Mouse (Mus musculus) embryonic stem cell, embryonic (primary cell): ENCODE data around the gene Lypd5.

ENCODE experiments used
- CTCF ChIA-PET, 4 experiments: fragments of 300-600 bp in 2 of 4; fragments of 350-600 bp in 2 of 4; sonication (Branson Sonifier 250); formaldehyde crosslinking; loops; one replicate each; lab custom pipeline; 2022; ENCODE audit warnings: inconsistent platforms in 2 of 4; lab: Charles Lee
- POLR2A ChIA-PET, 4 experiments: fragments of 300-600 bp in 2 of 4; fragments of 350-600 bp in 2 of 4; sonication (Branson Sonifier 250); formaldehyde crosslinking; loops; one replicate each; lab custom pipeline; 2022; ENCODE audit warnings: antibody characterized with exemption in 4 of 4, inconsistent platforms in 1 of 4; lab: Charles Lee

Gene Lypd5

GRCm38 (mm10) chr7:24348896-24349295 lies at the start of gene Lypd5:
Lypd5 (plus strand) TSS chr7:24349196.
- ChIA-PET CTCF (interaction anchor here (0.6 to 1.8 kb wide), 8 partner anchors 13 to 252 kb away, joined by 3 to 10 read pairs (median 4); no protein-coding TSS in a partner anchor), POLR2A (interaction anchor here in 1 of 4 experiments (0.5 to 0.7 kb wide), 2 partner anchors 9 to 174 kb away, joined by 3 read pairs; partner anchors contain the start of gene Zfp114)

GRCm38 (mm10) chr7:24299823-24300481 lies 49.0 kb upstream of the Lypd5 start:
- ChIA-PET POLR2A (interaction anchor here (0.5 to 1.9 kb wide), 39 partner anchors 10 to 704 kb away, joined by 3 to 10 read pairs (median 4); partner anchors contain the start of genes Smg9 (in 2 of the 4), Zfp180 (in 2 of the 4), Zfp235 (in 2 of the 4) and Zfp108 (in 1 of the 4)), CTCF (interaction anchor here (0.5 to 1.9 kb wide), 21 partner anchors 10 to 714 kb away, joined by 3 to 20 read pairs (median 4); partner anchors contain the start of gene Zfp108 (in 1 of the 4))

GRCm38 (mm10) chr7:24300771-24301282 lies 48.2 kb upstream of the Lypd5 start, which contains the start of gene Zfp61:
Zfp61 (minus strand) TSS chr7:24301232.
- ChIA-PET POLR2A (interaction anchor here in 1 of 4 experiments (0.5 to 1.5 kb wide), 4 partner anchors 16 to 183 kb away, joined by 3 to 5 read pairs (median 4); partner anchors contain the start of gene Zfp94), CTCF (interaction anchor here in 3 of 4 experiments (0.8 to 1.5 kb wide), 3 partner anchors 13 to 35 kb away, joined by 3 to 4 read pairs (median 3); no protein-coding TSS in a partner anchor)

GRCm38 (mm10) chr7:24315726-24316566 lies 33.0 kb upstream of the Lypd5 start:
- CTCF ChIA-PET: interaction anchor here (0.6 to 1.4 kb wide), 4 partner anchors 13 to 25 kb away, joined by 4 to 7 read pairs (median 4); no protein-coding TSS in a partner anchor
- POLR2A ChIA-PET: interaction anchor here in 3 of 4 experiments (0.7 to 1.7 kb wide), 10 partner anchors 9 to 237 kb away, joined by 3 to 7 read pairs (median 3); partner anchors contain the start of genes Smg9 (in 2 of the 3), Zfp108 (in 1 of the 3), Zfp235 (in 1 of the 3) and Zfp428 (in 1 of the 3)

- POLR2A ChIA-PET: interaction anchor here in 3 of 4 experiments (0.6 to 1.7 kb wide), 11 partner anchors 8 to 236 kb away, joined by 3 to 7 read pairs (median 3); partner anchors contain the start of genes Smg9 (in 2 of the 3), Zfp108 (in 1 of the 3), Zfp235 (in 1 of the 3) and Zfp428 (in 1 of the 3)
Observed at GRCm38 (mm10) chr7:24316567-24317092, 32.4 kb upstream of the Lypd5 start, which contains the start of gene Zfp94. Zfp94 (minus strand) TSS chr7:24316666.

GRCm38 (mm10) chr7:24318942-24319341 lies 30.1 kb upstream of the Lypd5 start:
- CTCF ChIA-PET: no interaction called here
- POLR2A ChIA-PET: no interaction called here

More at GRCm38 (mm10) chr7:24316567-24317092, 32.4 kb upstream of the Lypd5 start, which contains the start of gene Zfp94:
- CTCF ChIA-PET: interaction anchor here in 2 of 4 experiments (1.0 to 1.4 kb wide), 2 partner anchors 19 to 20 kb away, joined by 4 read pairs; no protein-coding TSS in a partner anchor

- ChIA-PET CTCF (interaction anchor here in 1 of 4 experiments (0.6 kb wide), 1 partner anchor 44 kb away, joined by 3 read pairs; no protein-coding TSS in a partner anchor), POLR2A (interaction anchor here in 1 of 4 experiments (1.0 kb wide), 1 partner anchor 12 kb away, joined by 4 read pairs; no protein-coding TSS in a partner anchor)
Observed at GRCm38 (mm10) chr7:24322593-24322992, 26.4 kb upstream of the Lypd5 start.

GRCm38 (mm10) chr7:24325197-24325596 lies 23.8 kb upstream of the Lypd5 start:
- CTCF ChIA-PET: interaction anchor here in 2 of 4 experiments (0.7 to 3.7 kb wide), 5 partner anchors 11 to 132 kb away, joined by 3 to 16 read pairs (median 4); no protein-coding TSS in a partner anchor
- POLR2A ChIA-PET: interaction anchor here in 2 of 4 experiments (0.6 to 1.3 kb wide), 4 partner anchors 9 to 126 kb away, joined by 3 read pairs; partner anchors contain the start of gene Zfp94 (in 1 of the 2)

GRCm38 (mm10) chr7:24325675-24326128 lies 23.3 kb upstream of the Lypd5 start:
- CTCF ChIA-PET: interaction anchor here in 2 of 4 experiments (0.7 to 3.7 kb wide), 5 partner anchors 10 to 132 kb away, joined by 3 to 16 read pairs (median 4); no protein-coding TSS in a partner anchor
- POLR2A ChIA-PET: interaction anchor here in 2 of 4 experiments (1.0 to 1.3 kb wide), 3 partner anchors 9 to 47 kb away, joined by 3 read pairs; partner anchors contain the start of gene Zfp94 (in 1 of the 2)

GRCm38 (mm10) chr7:24326273-24327135 lies 22.5 kb upstream of the Lypd5 start:
- CTCF ChIA-PET: interaction anchor here in 3 of 4 experiments (0.7 to 3.7 kb wide), 3 partner anchors 9 to 10 kb away, joined by 3 to 16 read pairs (median 6); no protein-coding TSS in a partner anchor

GRCm38 (mm10) chr7:24327281-24327975 lies 21.6 kb upstream of the Lypd5 start:
- ChIA-PET CTCF (interaction anchor here in 2 of 4 experiments (1.6 to 3.7 kb wide), 2 partner anchors 8 to 9 kb away, joined by 6 to 16 read pairs; no protein-coding TSS in a partner anchor), POLR2A (interaction anchor here in 2 of 4 experiments (0.7 to 1.2 kb wide), 2 partner anchors 8 to 62 kb away, joined by 3 to 6 read pairs; no protein-coding TSS in a partner anchor)

More at GRCm38 (mm10) chr7:24326273-24327135, 22.5 kb upstream of the Lypd5 start:
- POLR2A ChIA-PET: interaction anchor here in 2 of 4 experiments (0.7 to 1.2 kb wide), 2 partner anchors 9 to 63 kb away, joined by 3 to 6 read pairs; no protein-coding TSS in a partner anchor

- POLR2A ChIA-PET: interaction anchor here in 1 of 4 experiments (1.0 to 1.4 kb wide), 2 partner anchors 32 to 78 kb away, joined by 3 read pairs; partner anchors contain the start of gene Zfp108
- CTCF ChIA-PET: interaction anchor here in 1 of 4 experiments (1.0 kb wide), 1 partner anchor 12 kb away, joined by 3 read pairs; no protein-coding TSS in a partner anchor
Observed at GRCm38 (mm10) chr7:24333304-24333986, 15.6 kb upstream of the Lypd5 start, which contains the start of gene Tescl. Tescl (minus strand) TSS chr7:24333936.

GRCm38 (mm10) chr7:24335699-24336309 lies 13.2 kb upstream of the Lypd5 start:
- ChIA-PET POLR2A (interaction anchor here in 2 of 4 experiments (1.0 to 2.1 kb wide), 3 partner anchors 9 to 19 kb away, joined by 3 to 6 read pairs (median 4); partner anchors contain the start of gene Zfp94 (in 1 of the 2)), CTCF (interaction anchor here (0.5 to 2.1 kb wide), 54 partner anchors 9 to 631 kb away, joined by 3 to 17 read pairs (median 4); partner anchors contain the start of genes Lypd5 (in 4 of the 4), Zfp94 (in 2 of the 4), Smg9 (in 1 of the 4) and Zfp61 (in 1 of the 4))
